Mouse (Mus musculus): ENCODE results near the gene Hsd17b6. TPM values are rescaled to one million over a fixed set of nuclear protein-coding genes. Genes with fewer than 3 reads are reported as not detected.
A peak's percentile ranks its signal among the peaks of the same experiment; 100 is the strongest.

Gene Hsd17b6
- polyA plus RNA-seq, 1 experiment, result 1.6 TPM

DNA sequence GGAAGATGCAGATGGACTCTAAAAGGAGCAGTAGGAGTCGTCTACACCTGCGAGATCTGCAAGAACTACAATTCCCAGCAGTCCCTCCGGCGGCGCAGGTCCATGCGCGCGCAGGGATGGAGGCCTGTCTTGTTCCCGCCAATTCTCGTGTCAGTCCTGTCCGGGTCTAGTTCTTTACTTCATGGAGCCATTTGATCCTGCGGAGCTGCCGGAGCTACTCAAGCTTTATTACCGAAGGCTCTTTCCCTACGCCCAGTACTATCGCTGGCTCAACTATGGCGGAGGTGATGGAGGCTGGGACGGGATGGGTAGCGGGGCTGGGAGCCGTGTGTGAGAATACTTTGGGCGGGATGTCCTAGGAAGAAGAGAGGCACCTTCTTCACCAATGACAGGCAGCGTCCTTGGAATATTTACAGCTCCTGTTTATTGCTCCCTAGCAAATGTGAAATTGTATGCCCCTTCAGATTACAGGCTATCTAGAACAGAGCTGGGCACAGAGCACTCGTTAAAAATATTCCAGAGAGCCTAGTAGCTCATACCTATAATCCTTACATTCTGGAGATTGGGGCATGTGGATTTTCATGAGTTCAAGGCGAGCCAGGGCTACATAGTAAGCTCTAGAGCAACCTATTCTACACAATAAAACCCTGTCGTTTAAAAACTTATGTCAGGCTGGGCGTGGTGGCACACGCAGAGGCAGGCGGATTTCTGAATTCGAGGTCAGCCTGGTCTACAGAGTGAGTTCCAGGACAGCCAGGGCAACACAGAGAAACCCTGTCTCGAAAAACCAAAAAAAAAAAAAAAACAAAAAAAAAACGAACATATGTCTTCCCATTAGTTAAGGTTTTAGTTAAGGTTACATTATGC is 7.9 kb upstream of the Hsd17b6 start, which contains the start of gene Prim1:
Gene Prim1 (plus strand): TSS at position 101 of the 867 bp plus-strand sequence.
- no peaks in the 10 kb centered on the region for H3K27me3 ChIP-seq (ENCODE audit: control insufficient read depth, insufficient read depth, low read length)
- TF ChIP-seq POLR2A (IDR thresholded peaks at IDR 0.05; ENCODE audit: control insufficient read depth, extremely low read depth, insufficient read depth, low read length, poor library complexity), result 0 out of 2 replicates have a peak, but pooled peaks have one; percentile 27
- TF ChIP-seq CTCF (IDR thresholded peaks at IDR 0.05; ENCODE audit: borderline replicate concordance, control insufficient read depth, extremely low read depth, insufficient read depth, low read length, poor library complexity), result 0 out of 2 replicates have a peak, but pooled peaks have one; percentile 21
- H3K4me3 ChIP-seq (ENCODE audit: control insufficient read depth, insufficient read depth, low read length), result peak within 1 kb of the TSS; percentile 90
- 2% methylated on average over 31 of the region's 31 CpGs for WGBS
- DNase-seq, result peak; percentile 87
- no peaks in the 10 kb centered on the region; the same call in 1 of the 2 replicates for H3K4me1 ChIP-seq (replicated peaks; ENCODE audit: control insufficient read depth, insufficient read depth, low read length)
- H3K36me3 ChIP-seq (ENCODE audit: control insufficient read depth, insufficient read depth, low read length), result peaks cover 10% of the 10 kb centered on the region; the same call in 1 of the 2 replicates
- no peak within 1 kb of the TSS for H3K27ac ChIP-seq (ENCODE audit: control insufficient read depth, insufficient read depth, low read length)

DNA sequence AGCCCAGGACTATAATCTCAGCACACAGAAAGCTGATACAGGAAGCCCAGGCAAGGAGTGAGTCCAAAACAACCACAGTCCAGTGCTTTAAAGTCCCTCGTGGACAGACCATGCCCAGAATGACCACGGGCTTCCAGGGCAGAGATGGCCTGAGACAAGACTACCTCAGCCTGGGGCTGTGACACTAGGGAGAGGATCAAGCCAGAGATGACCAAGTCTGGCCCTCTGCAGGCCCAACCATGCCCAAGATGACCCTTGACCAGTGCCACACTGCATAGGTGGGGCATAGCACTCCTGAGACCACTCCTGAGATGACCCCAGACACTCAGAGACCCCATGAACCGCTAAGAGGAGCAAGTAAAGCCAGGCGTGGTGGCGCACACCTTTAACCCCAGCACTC is 2.3 kb upstream of the Hsd17b6 start:
- 84% methylated on average over 5 of the region's 5 CpGs for WGBS
- DNase-seq, result no peak
- no peak overlapping the region for H3K4me3 ChIP-seq (ENCODE audit: control insufficient read depth, insufficient read depth, low read length)
- no peak for TF ChIP-seq CTCF (IDR thresholded peaks at IDR 0.05; ENCODE audit: borderline replicate concordance, control insufficient read depth, extremely low read depth, insufficient read depth, low read length, poor library complexity)
- TF ChIP-seq POLR2A (IDR thresholded peaks at IDR 0.05; ENCODE audit: control insufficient read depth, extremely low read depth, insufficient read depth, low read length, poor library complexity), result no peak
- no peaks in the 10 kb centered on the region for H3K36me3 ChIP-seq (ENCODE audit: control insufficient read depth, insufficient read depth, low read length)
- H3K27me3 ChIP-seq (ENCODE audit: control insufficient read depth, insufficient read depth, low read length), result no peaks in the 10 kb centered on the region
- no peak overlapping the region for H3K27ac ChIP-seq (ENCODE audit: control insufficient read depth, insufficient read depth, low read length)
- peaks cover 6% of the 10 kb centered on the region; the same call in 1 of the 2 replicates for H3K4me1 ChIP-seq (replicated peaks; ENCODE audit: control insufficient read depth, insufficient read depth, low read length)

DNA sequence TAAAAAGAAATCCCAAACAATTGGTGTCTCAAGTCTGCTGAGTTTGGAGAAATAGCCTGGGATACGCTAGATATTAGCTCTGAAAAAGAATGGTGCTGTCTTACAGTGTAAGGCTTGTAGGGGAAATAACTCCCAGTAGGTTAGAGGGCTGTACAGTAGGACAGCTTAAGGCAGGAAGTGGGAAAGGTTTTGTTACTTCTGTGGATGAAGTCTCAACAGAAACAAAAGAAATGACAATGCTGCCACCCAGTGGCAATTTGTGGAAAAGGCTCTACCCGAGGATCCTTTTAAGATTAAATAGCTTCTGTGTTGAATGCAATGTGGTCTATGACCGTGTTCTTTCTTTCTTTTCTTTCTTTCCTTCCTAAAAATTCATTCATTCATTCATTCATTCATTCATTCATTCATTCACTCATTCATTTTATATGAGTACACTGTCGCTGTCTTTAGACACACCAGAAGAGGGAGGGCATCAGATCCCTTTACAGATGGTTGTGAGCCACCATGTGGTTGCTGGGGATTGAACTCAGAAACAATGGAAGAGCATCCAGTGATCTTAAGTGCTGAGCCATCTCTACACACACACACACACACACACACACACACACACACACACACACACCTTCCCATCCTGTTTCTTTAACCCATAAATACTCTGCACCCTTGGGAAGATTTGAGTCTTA is 937 bp upstream of the Hsd17b6 start:
- H3K27ac ChIP-seq (ENCODE audit: control insufficient read depth, insufficient read depth, low read length), result no peak overlapping the region
- H3K4me1 ChIP-seq (replicated peaks; ENCODE audit: control insufficient read depth, insufficient read depth, low read length), result peaks cover 7% of the 10 kb centered on the region; the same call in 1 of the 2 replicates
- 12% methylated on average over 4 of the region's 4 CpGs for WGBS
- DNase-seq, result peak; percentile 82
- no peaks in the 10 kb centered on the region for H3K27me3 ChIP-seq (ENCODE audit: control insufficient read depth, insufficient read depth, low read length)
- H3K4me3 ChIP-seq (ENCODE audit: control insufficient read depth, insufficient read depth, low read length), result no peak overlapping the region
- no peaks in the 10 kb centered on the region for H3K36me3 ChIP-seq (ENCODE audit: control insufficient read depth, insufficient read depth, low read length)
- TF ChIP-seq POLR2A (IDR thresholded peaks at IDR 0.05; ENCODE audit: control insufficient read depth, extremely low read depth, insufficient read depth, low read length, poor library complexity) (no peak), CTCF (IDR thresholded peaks at IDR 0.05; ENCODE audit: borderline replicate concordance, control insufficient read depth, extremely low read depth, insufficient read depth, low read length, poor library complexity) (no peak)

DNA sequence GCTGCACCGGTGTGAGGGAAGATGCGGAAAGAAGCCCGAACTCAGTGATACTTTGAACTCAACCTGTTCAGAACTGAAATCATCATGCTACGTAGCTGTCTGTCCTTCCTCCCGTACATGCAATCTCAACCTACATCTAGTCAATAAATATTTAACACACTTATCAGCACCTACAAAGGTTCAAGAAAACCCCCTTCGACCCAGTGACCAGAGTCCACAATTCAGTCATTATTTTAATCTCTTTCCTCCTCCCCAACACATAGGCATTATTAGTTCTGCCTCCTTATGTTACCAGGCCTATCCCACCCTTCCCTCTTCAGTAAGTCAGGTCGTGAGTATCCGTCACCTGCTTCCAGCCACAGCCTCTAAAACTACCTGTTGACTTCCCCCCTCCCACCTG is 1.9 kb downstream of the Hsd17b6 start:
- WGBS, result 88% methylated on average over 8 of the region's 8 CpGs
- Histone ChIP-seq H3K27ac (ENCODE audit: control insufficient read depth, insufficient read depth, low read length) (no peak overlapping the region), H3K4me1 (replicated peaks; ENCODE audit: control insufficient read depth, insufficient read depth, low read length) (peaks cover 7% of the 10 kb centered on the region; the same call in 1 of the 2 replicates), H3K4me3 (ENCODE audit: control insufficient read depth, insufficient read depth, low read length) (no peak overlapping the region), H3K36me3 (ENCODE audit: control insufficient read depth, insufficient read depth, low read length) (no peaks in the 10 kb centered on the region), H3K27me3 (ENCODE audit: control insufficient read depth, insufficient read depth, low read length) (no peaks in the 10 kb centered on the region)
- no peak for DNase-seq
- TF ChIP-seq POLR2A (IDR thresholded peaks at IDR 0.05; ENCODE audit: control insufficient read depth, extremely low read depth, insufficient read depth, low read length, poor library complexity), result no peak
- TF ChIP-seq CTCF (IDR thresholded peaks at IDR 0.05; ENCODE audit: borderline replicate concordance, control insufficient read depth, extremely low read depth, insufficient read depth, low read length, poor library complexity), result no peak

DNA sequence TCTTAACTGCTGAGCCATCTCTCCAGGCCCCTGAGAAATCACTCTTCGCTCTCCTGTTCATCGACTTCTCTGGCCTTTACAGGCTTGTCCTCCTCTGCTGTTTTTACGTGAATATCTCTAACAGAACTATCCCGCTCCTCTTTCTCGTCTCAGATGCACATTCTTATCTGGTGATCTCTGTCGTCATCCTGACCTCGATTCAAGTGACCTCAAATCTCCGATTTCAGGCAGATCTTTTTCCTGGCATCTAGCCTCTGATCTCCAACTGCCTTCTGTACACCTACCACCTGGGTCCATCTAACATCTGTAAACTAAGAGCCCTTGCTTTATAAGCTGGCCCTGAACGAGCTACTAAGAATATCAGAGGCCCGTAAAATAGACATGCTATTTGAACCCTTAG is 2.5 kb downstream of the Hsd17b6 start:
- DNase-seq, result no peak
- no peaks in the 10 kb centered on the region for H3K27me3 ChIP-seq (ENCODE audit: control insufficient read depth, insufficient read depth, low read length)
- H3K4me1 ChIP-seq (replicated peaks; ENCODE audit: control insufficient read depth, insufficient read depth, low read length), result peaks cover 7% of the 10 kb centered on the region; the same call in 1 of the 2 replicates
- no peak overlapping the region for H3K27ac ChIP-seq (ENCODE audit: control insufficient read depth, insufficient read depth, low read length)
- no peak for TF ChIP-seq POLR2A (IDR thresholded peaks at IDR 0.05; ENCODE audit: control insufficient read depth, extremely low read depth, insufficient read depth, low read length, poor library complexity)
- TF ChIP-seq CTCF (IDR thresholded peaks at IDR 0.05; ENCODE audit: borderline replicate concordance, control insufficient read depth, extremely low read depth, insufficient read depth, low read length, poor library complexity), result no peak
- no peaks in the 10 kb centered on the region for H3K36me3 ChIP-seq (ENCODE audit: control insufficient read depth, insufficient read depth, low read length)
- H3K4me3 ChIP-seq (ENCODE audit: control insufficient read depth, insufficient read depth, low read length), result no peak overlapping the region
- 40% methylated on average over 10 of the region's 10 CpGs for WGBS

DNA sequence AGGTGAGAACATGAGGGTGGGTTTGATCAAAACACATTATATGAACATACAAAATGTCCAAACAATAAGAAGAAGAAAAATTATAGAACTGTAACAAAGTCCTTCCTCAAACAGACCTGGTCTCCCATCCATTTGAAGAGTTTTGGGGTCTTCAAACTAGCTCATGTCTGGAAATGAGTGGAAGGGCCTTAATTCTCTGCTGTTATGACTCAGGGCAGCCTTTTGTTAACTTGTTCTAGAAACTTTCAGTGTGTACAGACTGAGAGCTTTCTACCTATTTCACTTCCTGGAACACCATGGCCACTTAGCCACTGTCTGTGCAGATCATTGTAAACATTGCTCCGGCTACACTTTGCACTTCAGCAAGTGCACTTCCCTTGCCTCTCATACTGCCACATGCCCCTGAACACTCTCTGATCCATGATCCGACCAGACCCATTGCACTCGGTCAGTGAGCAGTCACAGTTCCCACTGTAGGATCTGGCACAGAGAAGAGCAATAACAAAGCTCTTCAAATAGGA is 4.1 kb downstream of the Hsd17b6 start:
- TF ChIP-seq CTCF (IDR thresholded peaks at IDR 0.05; ENCODE audit: borderline replicate concordance, control insufficient read depth, extremely low read depth, insufficient read depth, low read length, poor library complexity) (no peak), POLR2A (IDR thresholded peaks at IDR 0.05; ENCODE audit: control insufficient read depth, extremely low read depth, insufficient read depth, low read length, poor library complexity) (no peak)
- no peak for DNase-seq
- WGBS, result 90% methylated on average over 3 of the region's 3 CpGs
- no peaks in the 10 kb centered on the region for H3K27me3 ChIP-seq (ENCODE audit: control insufficient read depth, insufficient read depth, low read length)
- no peaks in the 10 kb centered on the region for H3K36me3 ChIP-seq (ENCODE audit: control insufficient read depth, insufficient read depth, low read length)
- H3K27ac ChIP-seq (ENCODE audit: control insufficient read depth, insufficient read depth, low read length), result no peak overlapping the region
- H3K4me3 ChIP-seq (ENCODE audit: control insufficient read depth, insufficient read depth, low read length), result no peak overlapping the region
- peaks cover 7% of the 10 kb centered on the region; the same call in 1 of the 2 replicates for H3K4me1 ChIP-seq (replicated peaks; ENCODE audit: control insufficient read depth, insufficient read depth, low read length)

All from thymus, adult 2 months (tissue).